Mouse (Mus musculus): Measurements from ENCODE around the gene Ccdc80.

DNA sequence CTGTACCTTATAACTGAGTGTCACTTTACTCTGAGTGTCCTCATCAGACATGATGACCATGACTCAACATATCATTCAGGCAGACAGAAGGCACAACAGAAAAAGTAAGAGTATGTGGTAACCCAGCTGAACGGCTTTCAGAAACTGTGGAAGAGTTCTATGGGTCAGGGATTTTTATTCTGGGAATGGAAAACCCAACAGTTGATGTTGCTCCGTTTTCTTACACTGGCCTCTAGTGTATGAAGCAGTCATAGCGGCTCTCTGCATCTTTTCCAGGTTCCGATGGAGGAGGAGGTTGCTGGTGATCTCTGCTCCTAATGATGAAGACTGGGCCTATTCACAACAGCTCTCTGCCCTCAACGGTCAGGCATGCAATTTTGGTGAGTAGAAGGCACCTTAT is 29.4 kb downstream of the Ccdc80 start:
- TF ChIP-seq POLR2A (IDR thresholded peaks at IDR 0.05; ENCODE audit: low read depth, low read length), result no peak
- no peak for TF ChIP-seq CTCF (IDR thresholded peaks at IDR 0.05; ENCODE audit: extremely low read depth, insufficient read length, insufficient replicate concordance, low read depth, low read length)
